ENCODE assay signal across 8 mouse cellular contexts in the genomic region with DNA sequence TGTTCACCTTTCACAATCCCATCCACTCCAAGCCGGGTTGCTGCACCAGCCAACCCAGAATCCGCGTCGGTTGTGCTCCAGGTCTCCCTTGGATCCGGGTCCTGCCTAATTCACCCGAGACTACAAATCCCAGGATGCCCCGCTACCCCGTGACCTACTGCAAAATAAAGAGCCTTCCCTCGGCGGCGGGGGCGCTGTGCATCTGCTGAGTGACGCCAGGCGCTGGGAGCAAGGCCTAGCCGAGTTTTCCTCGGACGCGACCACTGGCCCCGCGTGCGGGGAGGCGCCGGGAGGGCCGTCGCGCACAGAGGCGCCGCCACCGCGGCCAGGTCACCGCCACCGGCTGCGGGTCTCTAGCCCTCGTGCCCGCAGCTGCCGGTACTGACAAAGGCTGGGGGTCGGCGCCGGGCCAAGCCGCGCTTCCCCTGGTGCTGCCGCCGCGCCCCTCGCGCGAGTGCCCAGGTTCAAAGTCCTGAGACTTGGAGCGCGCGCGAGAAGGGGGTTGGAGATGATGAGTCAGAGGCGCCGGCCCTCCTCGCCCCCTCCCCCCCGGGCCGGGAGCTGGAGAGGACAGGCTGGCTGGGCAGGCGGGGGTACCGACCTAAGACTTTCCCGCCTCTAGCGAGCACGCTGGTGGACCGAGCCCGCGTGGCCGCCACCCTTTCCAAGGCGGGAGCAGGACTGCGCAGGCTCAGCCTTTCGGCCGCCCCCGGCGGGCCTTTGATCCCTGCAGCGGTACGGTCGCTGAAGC. TPM values are rescaled to one million over a fixed set of nuclear protein-coding genes. Genes with fewer than 3 reads are reported as not detected.
A peak's percentile ranks its signal among the peaks of the same experiment; 100 is the strongest.
DNase-seq lines count a peak whose midpoint lies in the region; ATAC-seq and TF ChIP-seq lines count a peak whose summit lies in the region.

No protein-coding gene starts in this region.

- CTCF ChIA-PET in Patski (lab: Charles Lee) = interaction anchor here (1.1 to 6.0 kb wide), 7 partner anchors 9 to 136 kb away, joined by 3 to 43 read pairs (median 6); no protein-coding TSS in a partner anchor

- peak; percentile 85 for DNase-seq in Patski (ENCODE audit: low read depth, low spot score)
- peak; percentile 98 to 99 for DNase-seq in cerebellum, postnatal 14 days
- DNase-seq in frontal cortex, postnatal 14 days (ENCODE audit: low spot score in 2 of 2) = peak; percentile 97
- DNase-seq in layer of hippocampus, postnatal 14 days (ENCODE audit: low spot score in 2 of 2) = peak; percentile 99
- DNase-seq in lung, postnatal 10 days = peak; percentile 99
- DNase-seq in ovary, postnatal 14 days (ENCODE audit: low spot score) = peak; percentile 93
- DNase-seq in thymus, postnatal 10 days (ENCODE audit: low spot score in 2 of 2) = peak; percentile 97

- POLR2A ChIA-PET in Patski (lab: Charles Lee) = interaction anchor here (0.7 to 1.9 kb wide), 7 partner anchors 9 to 83 kb away, joined by 3 to 8 read pairs (median 5); partner anchors contain the start of gene Arhgef40

- under 1% methylated on average over 70 of the region's 74 CpGs for WGBS in hindbrain, embryonic 13.5 days

- peak; percentile 82 for ATAC-seq in Patski
- ATAC-seq in hindbrain, embryonic 13.5 days (ENCODE audit: low FRiP score) = peak; percentile 92

- peak overlapping the region; percentile 94 for H3K9ac ChIP-seq in hindbrain, embryonic 13.5 days

- H3K27ac ChIP-seq in hindbrain, embryonic 13.5 days = peak overlapping the region; percentile 99

- peak overlapping the region; percentile 69 for H3K4me2 ChIP-seq in hindbrain, embryonic 13.5 days

- in situ Hi-C loops in Patski (cut with MboI; ENCODE audit: low pct_unique_long_range_greater_than_20kb) = loop anchor here (5.0 kb wide), 1 partner anchor 112 kb away; no protein-coding TSS in a partner anchor

- no peaks in the 10 kb centered on the region for H3K27me3 ChIP-seq in Patski
- no peaks in the 10 kb centered on the region for H3K27me3 ChIP-seq in hindbrain, embryonic 13.5 days

- no peak for TF ChIP-seq CTCF in Patski (IDR thresholded peaks at IDR 0.05)

- H3K4me1 ChIP-seq in hindbrain, embryonic 13.5 days (replicated peaks) = peaks cover 60% of the 10 kb centered on the region

- H3K4me3 ChIP-seq in hindbrain, embryonic 13.5 days = peak overlapping the region; percentile 69

- no peaks in the 10 kb centered on the region for H3K36me3 ChIP-seq in hindbrain, embryonic 13.5 days

- H3K9me3 ChIP-seq in hindbrain, embryonic 13.5 days = no peaks in the 10 kb centered on the region

RNA-seq across cellular contexts. Expression of gene Zfp219, which starts 0.8 kb away (rescaled TPM):
- 74.8 TPM for polyA plus RNA-seq in Patski (2021)
- 30.5 and 33.1 TPM in 2 replicates for polyA plus RNA-seq in hindbrain, embryonic 13.5 days (2015; fragmentation: Nextera tagmentation; extraction: Ambion mirVana)
- total RNA-seq in layer of hippocampus, postnatal 14 days (2021) = 10 to 100 TPM; 37.6 to 41.2 TPM

RNA-seq across cellular contexts. Expression of gene Tmem253, which starts 4.3 kb away (rescaled TPM):
- 3.4 TPM for polyA plus RNA-seq in Patski (2021)
- polyA plus RNA-seq in hindbrain, embryonic 13.5 days (2015; fragmentation: Nextera tagmentation; extraction: Ambion mirVana) = 0.79 and 0.84 TPM in 2 replicates
- total RNA-seq in layer of hippocampus, postnatal 14 days (2021) = under 1 TPM; 0.39 to 0.95 TPM

RNA-seq across cellular contexts. Expression of gene Olfr221, which starts 22.5 kb away (rescaled TPM):
- not detected for polyA plus RNA-seq in Patski (2021)
- not detected in 2 replicates for polyA plus RNA-seq in hindbrain, embryonic 13.5 days (2015; fragmentation: Nextera tagmentation; extraction: Ambion mirVana)
- total RNA-seq in layer of hippocampus, postnatal 14 days (2021) = not detected

RNA-seq across cellular contexts. Expression of gene Arhgef40, which starts 35.2 kb away (rescaled TPM):
- polyA plus RNA-seq in Patski (2021) = 80.2 TPM
- 76.8 and 83.1 TPM in 2 replicates for polyA plus RNA-seq in hindbrain, embryonic 13.5 days (2015; fragmentation: Nextera tagmentation; extraction: Ambion mirVana)
- total RNA-seq in layer of hippocampus, postnatal 14 days (2021) = 10 to 100 TPM; 44.2 to 47.4 TPM

Comparison
In these comparisons a context has a peak if more than half of its experiments do, and no peak if none do; other contexts are left out.
1. Peak in every context shown above with its lines: DNase-seq, ATAC-seq, H3K4me3 ChIP-seq and H3K27ac ChIP-seq.